Mouse (Mus musculus) gastrocnemius, postnatal 10 days (tissue): ENCODE data around the gene Pxdn. TPM values are rescaled to one million over a fixed set of nuclear protein-coding genes. Genes with fewer than 3 reads are reported as not detected.

Experiments
- DNase-seq: peaks from one replicate; pipeline ENCODE4 v3.0.0; 2021; ENCODE audit warnings: mixed read lengths
- total RNA-seq, 2 experiments: library from RNA; stranded (reverse); gene quantifications; 2 replicates each; pipeline ENCODE4 v1.2.3; 2021

Gene Pxdn
- total RNA-seq, 2 experiments from 2014 or later = 83.3 to 107 TPM

DNA sequence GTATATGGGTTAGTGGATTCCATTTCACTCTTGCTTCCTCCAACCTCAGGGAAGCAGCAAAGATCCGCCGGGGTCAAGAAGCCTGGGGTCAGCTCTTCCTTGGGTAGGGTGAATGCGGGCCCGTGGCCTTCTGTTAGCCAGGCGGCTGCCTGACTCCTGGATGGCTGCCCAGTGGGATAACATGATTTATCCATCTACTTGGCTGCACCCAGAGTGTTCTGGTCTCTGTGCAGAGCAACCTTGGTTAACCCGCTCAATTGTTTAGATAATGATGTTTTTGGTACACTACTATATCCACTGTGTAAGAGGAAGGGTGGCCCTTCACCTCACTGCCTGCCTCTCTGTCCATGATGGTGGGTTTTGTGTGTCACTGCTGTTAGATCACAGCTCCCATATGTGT is 14.7 kb downstream of the Pxdn start:
- DNase-seq = peak; percentile 62

DNA sequence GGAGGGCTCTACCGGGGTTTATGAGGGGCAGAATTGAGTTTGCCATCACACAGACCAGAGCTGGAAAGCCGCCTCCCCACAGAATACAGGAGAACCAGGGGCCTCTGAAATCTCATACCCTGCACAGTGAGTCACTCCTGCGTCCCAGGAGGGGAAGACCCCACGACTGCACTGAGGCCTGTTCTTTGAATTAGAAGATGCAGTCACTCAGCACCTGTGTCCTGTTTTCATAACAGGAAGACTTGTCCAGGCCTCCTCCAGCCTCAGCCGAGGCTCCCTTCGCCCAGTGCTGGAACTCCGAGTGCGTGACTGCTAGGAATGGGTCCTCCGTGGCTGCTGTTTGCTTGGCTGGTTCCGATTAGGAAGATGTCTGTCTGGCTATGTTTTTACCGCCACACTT is 16.6 kb downstream of the Pxdn start:
- no peak for DNase-seq

DNA sequence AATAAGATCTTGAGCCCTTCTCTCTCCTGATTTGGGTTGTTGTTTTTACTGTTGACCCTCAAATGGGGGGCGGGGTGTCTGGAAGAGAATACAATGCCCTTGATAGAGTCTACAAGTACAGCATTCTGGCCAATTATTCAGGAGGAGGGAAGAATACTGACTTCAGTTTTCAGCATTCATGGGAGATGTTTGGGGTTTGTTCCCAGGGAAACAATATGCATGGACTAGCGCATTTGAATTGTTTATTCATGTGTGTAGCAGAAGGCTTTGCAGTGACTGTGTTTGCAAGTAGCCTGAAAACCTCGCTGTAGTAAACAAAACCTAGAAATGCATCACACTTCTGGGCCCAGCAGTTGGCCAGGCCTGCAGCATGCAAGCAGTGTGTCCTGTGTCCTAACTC is 17.1 kb downstream of the Pxdn start:
- no peak for DNase-seq

DNA sequence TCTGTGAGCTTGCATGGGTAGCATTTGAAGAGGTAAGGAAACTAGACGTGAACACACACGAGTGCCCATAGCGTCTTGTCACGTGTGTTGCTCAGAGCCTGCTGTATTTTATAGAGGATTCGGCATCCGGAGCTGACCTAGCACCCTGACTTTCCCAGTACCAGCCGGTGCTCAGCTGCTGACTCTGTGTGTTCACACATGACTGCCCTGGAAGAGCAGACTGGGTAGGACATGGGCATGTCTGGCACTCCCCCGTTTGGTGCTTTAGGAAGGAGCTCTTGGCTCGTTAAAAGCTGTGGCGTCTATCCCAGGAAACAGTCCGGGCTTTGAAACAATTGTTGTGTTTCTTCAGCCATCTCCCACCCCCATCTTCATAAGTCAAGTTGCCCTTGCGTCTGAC is 19.6 kb downstream of the Pxdn start:
- DNase-seq = no peak

DNA sequence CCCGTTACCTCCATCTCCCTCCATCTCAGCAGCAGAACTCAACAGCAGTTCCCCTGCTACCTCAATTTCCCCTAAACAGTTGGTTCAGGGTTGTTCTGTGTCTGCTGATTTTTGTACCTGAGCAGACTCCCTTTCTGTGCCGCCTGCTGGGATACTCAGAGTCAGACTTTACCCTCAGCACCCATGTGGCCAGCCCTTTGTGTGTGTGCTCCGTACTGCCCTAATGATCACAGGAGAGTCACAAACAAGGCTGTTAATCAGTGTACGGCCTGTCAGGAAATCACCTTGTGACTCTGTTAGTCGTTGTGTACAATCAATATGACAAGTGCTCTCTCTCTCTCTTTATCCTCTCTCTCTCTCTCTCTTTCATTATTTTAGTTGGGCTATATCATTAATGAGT is 21.2 kb downstream of the Pxdn start:
- DNase-seq = no peak

DNA sequence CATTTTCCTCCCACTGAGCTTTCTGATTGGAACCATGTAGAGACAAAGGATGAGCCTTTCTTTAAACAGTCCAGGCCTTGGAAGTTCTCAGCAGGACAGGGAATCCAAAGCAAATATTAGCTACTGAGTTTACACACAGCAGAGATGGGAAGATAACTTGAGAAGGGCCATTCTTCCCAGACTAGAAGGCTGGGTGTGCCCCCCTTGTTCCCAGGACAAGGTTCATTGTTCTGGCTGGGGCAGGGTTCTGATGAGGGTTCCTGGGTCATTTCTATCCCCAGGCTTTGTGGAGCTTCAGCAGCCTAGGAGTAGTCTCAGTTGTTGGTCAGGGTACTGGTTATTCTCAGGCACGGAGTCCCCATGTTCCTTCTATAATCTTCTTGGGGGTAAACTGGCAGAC is 23.6 kb downstream of the Pxdn start:
- DNase-seq = no peak

DNA sequence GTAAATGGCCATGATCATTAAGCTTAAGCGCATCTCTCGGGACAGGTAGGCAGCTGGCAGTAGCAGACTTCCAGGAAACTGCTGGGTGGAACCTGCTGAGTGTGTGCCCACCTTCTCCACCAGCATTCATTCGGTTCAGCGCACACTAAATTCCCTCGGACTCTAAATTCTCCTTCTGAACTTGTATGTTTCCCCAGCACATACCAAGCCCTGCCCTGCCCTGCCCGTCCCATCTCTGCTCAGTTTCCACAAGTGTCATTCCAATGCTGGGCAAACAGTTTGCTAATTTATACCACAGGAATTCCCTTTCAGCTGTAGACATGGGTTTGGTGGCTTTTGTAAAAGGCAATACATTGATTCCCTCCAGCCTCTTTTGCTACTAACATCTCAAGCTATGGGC is 27.6 kb downstream of the Pxdn start:
- no peak for DNase-seq

DNA sequence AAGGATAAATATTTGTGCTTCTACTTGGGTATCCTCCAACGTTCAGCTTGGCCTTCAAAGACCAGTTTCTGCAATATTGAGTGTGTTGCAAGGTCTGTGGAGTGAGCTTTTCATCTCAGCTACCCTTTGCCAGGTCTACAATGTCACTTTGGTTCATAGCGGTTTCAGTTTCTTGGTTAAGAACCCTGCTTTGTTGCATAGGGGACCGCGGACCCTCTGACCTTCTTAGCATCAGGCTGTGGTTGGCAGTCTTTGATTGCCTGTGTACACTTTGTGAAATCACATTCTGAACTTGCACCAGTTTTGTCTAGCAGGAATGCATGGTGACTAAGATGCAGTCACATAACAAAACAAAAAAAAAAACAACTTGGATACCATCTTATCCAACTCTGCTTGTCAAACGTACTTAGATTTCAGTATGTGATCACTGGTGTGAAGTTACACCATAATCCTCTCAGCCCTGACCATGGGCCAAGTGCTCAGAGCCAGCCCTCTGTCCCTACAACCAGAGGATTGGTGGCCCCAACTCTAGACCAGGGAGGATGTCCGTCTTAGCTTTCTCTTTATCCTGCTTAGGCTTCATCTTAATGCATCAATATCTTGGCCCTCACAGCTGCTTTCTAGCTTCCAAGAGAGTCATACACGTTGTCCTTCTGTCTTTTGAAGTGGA is 34.5 kb downstream of the Pxdn start:
- DNase-seq = no peak

DNA sequence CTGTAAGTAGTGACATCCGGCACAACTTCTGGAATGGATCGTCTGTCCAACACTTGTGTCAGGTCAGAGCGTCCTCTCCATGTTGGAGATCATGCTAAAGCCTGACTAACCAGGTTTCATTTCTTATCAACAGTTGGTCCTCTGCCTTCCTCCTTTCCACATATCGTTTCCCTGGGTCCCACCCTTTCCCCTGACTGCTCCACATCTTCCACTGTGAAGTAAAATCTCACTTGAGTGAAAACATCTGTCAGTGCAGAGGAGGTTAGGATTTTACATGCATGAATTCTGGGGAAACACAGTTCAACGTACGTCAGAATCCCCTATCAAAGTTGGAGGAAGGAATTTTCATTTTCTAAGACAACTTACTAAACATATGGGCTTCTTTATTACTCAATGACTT is 35.1 kb downstream of the Pxdn start:
- DNase-seq = no peak

DNA sequence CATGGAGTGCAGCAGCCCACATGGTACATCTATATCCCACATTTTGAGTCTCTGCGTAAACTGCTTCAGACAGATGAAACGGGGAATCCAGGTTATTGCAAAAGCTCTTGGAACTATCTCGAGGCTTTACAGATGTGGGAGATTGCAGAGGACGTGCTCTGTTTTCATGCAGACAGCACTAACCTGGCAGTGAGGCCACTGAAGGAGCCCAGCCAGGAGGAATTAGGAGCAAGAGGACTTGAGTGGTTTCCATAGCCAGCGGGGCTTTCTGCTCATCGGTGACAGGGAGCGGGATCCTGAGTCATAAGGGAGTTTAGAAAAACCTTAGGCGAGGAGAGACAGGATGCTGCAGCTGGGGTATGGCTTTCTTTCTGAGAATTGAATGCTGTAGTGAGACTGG is 42.7 kb downstream of the Pxdn start:
- DNase-seq = no peak

DNA sequence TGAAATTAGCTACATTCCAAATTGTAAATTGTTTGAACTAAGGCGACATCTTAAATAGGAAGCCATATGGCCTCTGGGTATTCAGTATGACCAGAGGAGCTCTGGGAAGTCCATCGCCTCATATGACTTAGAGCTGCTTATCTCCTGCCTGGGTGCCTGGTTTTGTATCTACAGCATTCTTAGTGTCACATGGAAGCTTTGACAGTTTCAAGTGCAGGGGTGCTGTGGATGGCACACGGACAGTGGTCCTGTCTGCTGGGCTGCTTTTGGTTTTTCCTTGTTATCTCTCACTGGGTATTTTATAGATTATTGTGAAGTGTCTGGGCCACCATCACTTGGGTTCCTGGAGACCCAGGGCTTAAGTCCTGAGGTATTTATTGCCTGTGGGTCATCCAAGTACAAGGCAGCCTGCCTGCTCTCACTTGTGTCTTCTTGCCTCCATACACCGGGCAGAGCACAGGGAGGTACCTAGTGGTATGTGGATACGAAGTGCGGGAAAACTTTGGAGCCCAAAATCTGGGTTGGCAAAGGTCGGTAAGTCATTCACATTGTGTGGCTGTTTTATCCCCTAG is 44.4 kb downstream of the Pxdn start:
- DNase-seq = no peak

DNA sequence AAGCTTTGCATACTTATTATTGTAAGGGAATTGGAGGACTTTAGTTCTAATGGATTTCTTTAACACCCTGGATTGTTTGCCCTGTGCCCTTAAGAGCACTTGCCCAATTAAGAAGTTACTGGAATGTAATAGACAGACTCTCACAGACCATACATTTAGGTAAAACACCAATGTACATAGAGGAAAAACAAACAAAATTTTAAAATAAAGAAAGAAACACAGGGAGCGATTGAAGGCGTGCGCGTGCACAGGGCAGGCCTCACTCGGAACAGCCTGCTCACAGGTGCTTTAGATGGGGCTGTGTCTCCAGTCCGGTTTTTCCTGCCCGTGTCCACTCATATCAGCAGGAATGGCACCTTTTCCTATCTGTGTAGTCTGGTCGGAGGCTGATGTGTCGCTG is 45.8 kb downstream of the Pxdn start:
- DNase-seq = no peak

DNA sequence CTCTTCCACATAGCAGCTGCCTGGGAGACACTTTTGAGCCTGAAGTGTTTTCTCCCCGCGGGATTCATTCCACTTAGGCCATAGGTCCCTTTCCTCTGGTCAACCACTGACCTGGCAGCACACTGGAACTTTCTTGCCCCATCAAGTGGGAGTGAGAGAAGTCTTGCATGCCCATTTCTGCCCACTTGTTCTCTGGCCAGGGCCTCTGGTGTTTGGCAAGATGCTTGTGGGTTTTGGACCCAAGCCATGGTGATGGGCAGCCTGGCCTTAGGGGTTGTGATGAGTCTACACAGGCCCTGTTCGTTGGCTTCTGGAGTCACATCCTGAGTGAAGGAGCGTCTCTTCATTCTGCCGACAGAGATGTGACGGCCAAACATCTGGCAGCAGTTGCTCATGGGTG is 47.7 kb downstream of the Pxdn start:
- no peak for DNase-seq

DNA sequence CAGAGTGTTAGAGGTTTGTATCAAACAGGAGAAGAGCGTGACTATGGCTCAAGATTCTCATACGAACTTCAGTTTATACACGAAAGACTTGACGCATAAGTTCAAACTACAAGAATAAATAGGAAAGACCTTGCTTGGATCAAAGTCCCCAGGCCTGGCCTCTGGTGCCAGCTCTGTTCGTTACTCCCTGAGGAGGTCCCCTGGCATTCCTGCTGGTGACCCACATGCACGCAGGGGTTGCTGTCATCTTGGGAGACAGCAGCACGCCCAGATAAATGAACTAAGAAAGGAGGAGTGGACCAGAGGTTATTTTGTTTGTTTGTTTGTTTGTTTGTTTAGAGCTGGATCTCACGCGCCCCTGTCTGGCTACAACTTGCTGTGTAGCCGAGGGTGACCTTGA is 48.8 kb downstream of the Pxdn start:
- DNase-seq = no peak

DNA sequence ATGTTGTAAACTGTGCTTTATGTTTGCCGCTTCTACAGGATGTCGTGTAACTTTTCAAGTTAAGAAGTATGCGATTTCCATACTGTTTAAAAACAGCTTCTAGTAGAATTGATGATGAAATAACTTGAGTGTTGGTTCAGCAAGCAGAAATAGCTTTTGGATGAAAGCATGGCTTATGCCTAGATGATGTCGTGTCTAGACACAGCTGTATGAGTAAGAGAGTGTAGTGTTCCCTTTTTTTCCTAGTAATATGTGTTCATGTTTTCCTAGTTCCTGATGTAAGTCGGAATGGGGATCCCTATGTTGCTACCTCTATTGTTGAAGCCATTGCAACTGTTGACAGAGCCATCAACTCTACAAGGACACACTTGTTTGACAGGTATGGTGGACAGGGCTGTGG is 61.5 kb downstream of the Pxdn start:
- no peak for DNase-seq

DNA sequence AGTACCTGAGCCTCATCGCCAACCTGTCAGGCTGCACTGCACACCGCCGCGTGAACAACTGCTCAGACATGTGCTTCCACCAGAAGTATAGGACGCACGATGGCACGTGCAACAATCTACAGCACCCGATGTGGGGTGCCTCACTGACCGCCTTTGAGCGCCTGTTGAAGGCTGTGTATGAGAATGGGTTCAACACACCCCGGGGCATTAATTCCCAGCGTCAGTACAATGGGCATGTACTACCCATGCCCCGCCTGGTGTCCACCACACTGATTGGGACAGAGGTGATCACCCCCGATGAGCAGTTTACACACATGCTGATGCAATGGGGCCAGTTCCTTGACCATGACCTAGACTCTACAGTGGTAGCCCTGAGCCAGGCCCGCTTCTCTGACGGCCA is 64.5 kb downstream of the Pxdn start:
- DNase-seq = no peak

DNA sequence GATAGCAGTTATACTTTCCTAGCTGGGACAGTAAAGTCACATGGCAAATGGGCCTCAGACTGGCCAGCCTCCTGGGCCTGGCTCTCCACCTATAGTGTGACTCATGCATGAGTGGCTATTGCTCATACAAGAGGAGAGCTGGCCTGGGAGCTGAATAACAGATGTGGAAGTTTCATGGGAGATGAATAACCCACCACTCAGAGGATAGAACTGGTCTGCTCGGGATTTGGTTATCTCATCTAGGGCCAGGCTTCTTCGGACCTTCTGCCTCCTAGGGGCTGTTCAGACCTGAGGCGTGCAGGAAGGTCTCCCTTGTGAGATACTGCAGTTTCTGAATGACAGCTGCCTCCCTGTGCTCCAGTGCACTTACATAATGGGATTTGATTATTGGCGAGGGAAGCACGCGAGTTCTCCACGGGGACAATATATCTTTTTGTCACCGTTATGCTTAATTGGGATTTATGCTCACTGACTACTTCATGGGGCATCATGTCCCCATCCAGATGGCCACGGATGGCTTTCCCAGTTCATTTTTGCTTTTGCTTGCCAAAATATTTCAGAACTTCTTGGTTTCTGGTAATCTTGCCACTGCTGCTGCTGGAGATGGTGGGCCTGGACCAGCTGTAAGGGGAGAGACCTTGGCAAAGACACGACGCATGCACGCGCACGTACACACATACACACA is 66.4 kb downstream of the Pxdn start:
- DNase-seq = peak; percentile 36

DNA sequence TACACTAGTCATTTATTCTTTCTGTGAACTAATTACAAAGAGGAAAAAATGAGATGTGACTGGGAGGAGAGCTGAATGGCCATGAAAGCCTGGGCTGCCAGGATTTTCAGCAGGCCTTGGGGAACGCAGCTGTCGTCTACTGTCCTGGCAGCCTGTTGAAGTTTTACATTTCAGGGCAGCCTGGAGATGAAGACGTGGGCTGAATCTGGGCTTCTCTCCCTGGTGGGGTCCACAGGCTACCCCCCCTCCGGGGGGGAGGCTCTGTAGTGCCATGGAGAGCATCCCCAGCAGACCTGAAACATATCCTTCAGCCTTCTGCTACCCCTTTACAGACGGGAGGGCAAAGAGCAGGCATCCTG is 66.9 kb downstream of the Pxdn start:
- DNase-seq = no peak

DNA sequence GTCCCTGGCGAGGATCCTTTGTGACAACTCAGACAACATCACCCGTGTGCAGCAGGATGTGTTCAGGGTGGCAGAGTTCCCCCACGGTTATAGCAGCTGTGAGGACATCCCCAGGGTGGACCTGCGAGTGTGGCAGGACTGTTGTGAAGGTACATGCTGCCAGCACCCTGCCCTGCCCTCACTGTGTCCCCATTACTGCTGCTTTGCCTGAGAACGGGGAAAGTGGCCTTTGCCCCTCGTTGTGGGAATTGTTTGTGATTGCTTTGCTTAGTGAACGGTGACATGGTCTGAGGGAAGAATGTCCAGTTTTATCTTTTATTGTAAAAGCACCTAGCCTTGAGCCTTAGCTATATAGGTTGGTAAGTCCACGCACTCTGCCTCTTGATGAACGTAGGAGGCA is 69.2 kb downstream of the Pxdn start:
- no peak for DNase-seq

DNA sequence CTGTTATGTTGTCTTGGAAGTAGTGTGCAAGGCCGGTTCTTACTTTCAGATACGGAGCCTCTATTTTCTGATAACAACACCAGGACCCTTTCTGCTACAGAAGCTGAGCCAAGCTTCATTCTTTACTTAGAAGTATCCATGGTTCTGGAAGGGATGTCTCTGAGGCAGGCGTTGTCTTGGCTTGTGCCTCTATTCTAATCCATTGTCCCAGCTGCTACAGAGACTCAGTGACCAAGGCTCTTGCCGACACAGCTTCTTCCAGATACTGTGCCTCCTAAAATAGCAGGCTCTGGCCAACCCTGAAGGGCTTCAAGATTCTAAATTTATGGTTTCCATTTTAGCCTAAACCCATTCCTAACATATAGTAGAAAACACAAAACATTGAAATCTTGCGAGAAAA is 71.3 kb downstream of the Pxdn start:
- no peak for DNase-seq

DNA sequence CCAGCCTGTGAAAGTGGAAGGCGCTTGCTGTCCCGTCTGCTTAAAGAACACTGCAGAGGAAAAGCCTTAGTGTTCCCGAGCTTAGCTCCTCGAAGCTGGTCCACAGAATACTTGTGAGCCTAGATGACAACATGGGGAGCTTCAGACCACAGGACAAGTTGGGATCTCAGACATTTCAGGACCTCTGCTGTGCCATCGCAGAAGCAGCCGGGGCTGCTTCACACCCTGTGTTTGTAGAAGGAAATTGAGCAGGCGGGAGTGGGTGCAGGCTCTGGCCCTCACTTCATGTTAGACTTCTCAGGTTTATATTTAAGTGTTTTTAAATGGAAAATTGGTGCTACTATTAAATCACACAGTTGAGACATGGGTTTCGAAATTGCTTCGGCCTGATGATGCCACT is 78.1 kb downstream of the Pxdn start:
- no peak for DNase-seq

DNA sequence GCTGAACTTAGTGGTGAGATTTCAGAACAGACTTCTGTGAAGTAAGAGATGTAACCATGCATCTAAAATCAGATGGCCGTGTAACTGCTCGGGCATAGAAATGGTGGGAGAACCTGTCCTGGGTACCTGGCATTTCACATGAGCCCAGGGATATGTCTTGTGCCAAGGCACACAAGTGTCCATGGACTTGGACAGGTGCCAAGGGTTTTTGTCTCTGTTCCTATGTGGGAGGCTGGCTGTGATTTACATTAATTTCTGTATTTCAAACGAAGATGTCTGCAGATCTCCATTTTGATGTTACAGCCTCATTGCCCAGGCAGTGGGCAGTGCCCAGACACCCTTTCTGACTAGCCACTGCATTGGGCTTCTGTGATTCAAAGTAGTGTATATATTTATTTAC is 79.7 kb downstream of the Pxdn start:
- DNase-seq = no peak

DNA sequence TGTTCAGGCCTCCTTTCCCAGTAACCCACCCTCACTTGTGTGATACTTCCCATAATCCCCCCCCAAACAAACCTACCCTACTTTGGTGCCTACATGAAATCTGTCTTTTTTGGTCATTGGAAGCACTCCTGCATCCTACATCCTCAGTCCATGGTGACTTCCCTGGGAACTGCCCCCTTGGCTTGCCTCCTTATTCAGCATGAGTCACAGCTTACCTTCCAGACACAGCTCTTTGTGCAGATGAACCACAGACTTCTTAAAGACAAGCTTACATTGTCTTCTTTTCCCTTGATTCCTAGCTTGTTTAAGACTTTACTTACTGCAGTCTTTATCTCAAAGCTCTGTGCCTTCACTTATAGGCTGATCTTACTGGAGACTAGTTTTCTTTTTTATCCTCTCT is 83.0 kb downstream of the Pxdn start:
- no peak for DNase-seq

DNA sequence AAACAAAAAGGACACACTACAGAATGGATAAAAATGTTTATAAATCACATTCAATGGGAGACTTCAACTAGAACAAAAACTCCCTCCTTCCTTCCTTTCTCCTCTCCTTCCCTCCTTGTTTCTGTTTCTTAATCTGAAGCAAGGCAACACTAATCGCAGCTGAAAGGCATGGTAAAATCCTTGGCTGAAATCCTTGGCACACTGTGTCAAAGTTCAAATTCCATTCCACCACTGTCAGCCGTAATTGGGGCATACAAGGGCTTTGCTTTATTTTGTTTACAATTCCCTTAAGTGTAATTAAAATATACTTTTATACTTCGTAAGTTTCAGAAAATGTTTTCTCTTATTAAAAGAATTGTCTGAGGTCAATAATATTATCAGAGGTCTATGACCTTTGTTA is 86.1 kb downstream of the Pxdn start:
- no peak for DNase-seq
